14 mouse cellular contexts compared by ENCODE assay signal in genomic region chr8:116619686-116620320, GRCm38 (mm10).
DNase-seq lines count a peak whose midpoint lies in the region; TF ChIP-seq lines count a peak whose summit lies in the region.
"Had no signal": no experiment of that assay in that cellular context is flagged by ENCODE, and none has a peak within 500 bp of the region (broad histone marks: within the 10 kb centered on the region; RNA-seq: fewer than 3 reads in every experiment).

No protein-coding gene starts in this region.

- H3K27me3 ChIP-seq in hindbrain, embryonic 10.5 days (ENCODE audit: insufficient read depth, poor library complexity, severe bottlenecking) = no peaks in the 10 kb centered on the region
- H3K27me3 ChIP-seq: kidney, embryonic 15.5 days; midbrain, embryonic 13.5 days had no signal

- H3K36me3 ChIP-seq in hindbrain, embryonic 10.5 days = peaks cover 7% of the 10 kb centered on the region; the same call in 1 of the 2 replicates

- no peak for TF ChIP-seq CTCF in cortical plate, adult 2 months (IDR thresholded peaks at IDR 0.05; ENCODE audit: extremely low read depth, insufficient read depth, low read length)

- peak; percentile 64 for DNase-seq in heart, adult 11 months
- no peak for DNase-seq in heart, adult 8-10 months (ENCODE audit: low spot score)
- DNase-seq in left cerebral cortex, adult 11 months (ENCODE audit: low spot score) = peak; percentile 55
- peak; percentile 57 to 62 for DNase-seq in right cerebral cortex, postnatal 10 days (ENCODE audit: low spot score in 2 of 2)
- no peak for DNase-seq in spleen, postnatal 14 days (ENCODE audit: low spot score in 2 of 2)
- no peak for DNase-seq in cerebellum, adult 11-12 months
- DNase-seq in hindbrain, embryonic 10.5 days (ENCODE audit: low spot score) = no peak
- DNase-seq: adrenal gland, postnatal 14 days; B cell, adult 2 months; cerebellum, adult 18-20 months; spleen, adult 18-20 months had no signal

- no peak overlapping the region for H3K4me3 ChIP-seq in cortical plate, adult 2 months (ENCODE audit: insufficient read depth, low read length)
- no peak overlapping the region for H3K4me3 ChIP-seq in hindbrain, embryonic 10.5 days
- H3K4me3 ChIP-seq: kidney, embryonic 15.5 days; midbrain, embryonic 13.5 days had no signal

- H3K4me1 ChIP-seq in cortical plate, adult 2 months (ENCODE audit: control insufficient read depth, insufficient read depth, low read length) = peaks cover 15% of the 10 kb centered on the region
- H3K4me1 ChIP-seq in hindbrain, embryonic 10.5 days (replicated peaks) = peaks cover 17% of the 10 kb centered on the region
- H3K4me1 ChIP-seq: kidney, embryonic 15.5 days had no signal

- no peaks in the 10 kb centered on the region for H3K9me3 ChIP-seq in hindbrain, embryonic 10.5 days
- H3K9me3 ChIP-seq: kidney, embryonic 15.5 days; midbrain, embryonic 13.5 days had no signal

- 81% methylated on average over 19 of the region's 19 CpGs for WGBS in hindbrain, embryonic 10.5 days

- peak overlapping the region; percentile 63 for H3K27ac ChIP-seq in cortical plate, adult 2 months (ENCODE audit: insufficient read depth, low read length)
- no peak overlapping the region for H3K27ac ChIP-seq in hindbrain, embryonic 10.5 days
- H3K27ac ChIP-seq: kidney, embryonic 15.5 days; midbrain, embryonic 13.5 days had no signal

- TF ChIP-seq POLR2A in cortical plate, adult 2 months (IDR thresholded peaks at IDR 0.05; ENCODE audit: extremely low read depth, insufficient read depth, low read length) = no peak

Comparison
In these comparisons a context has a peak if more than half of its experiments do, and no peak if none do; other contexts are left out.
1. DNase-seq: peak in heart, adult 11 months (single experiment), left cerebral cortex, adult 11 months (single experiment) and right cerebral cortex, postnatal 10 days (2 of 2); none in heart, adult 8-10 months (single experiment), spleen, postnatal 14 days (0 of 2), cerebellum, adult 11-12 months (single experiment) and hindbrain, embryonic 10.5 days (single experiment).